Mouse (Mus musculus): Measurements from ENCODE around the gene Per2.
"Not testable (repeated sequence)": the region's sequence is repeated elsewhere in the genome, so short reads cannot be mapped to it uniquely, and the experiment has no call there.

Per2 gene

GRCm38 (mm10) chr1:91459059-91459809, at the start of gene Per2:
Gene Per2 (minus strand): TSS chr1:91459324.
- peak; percentile 96 for DNase-seq (ENCODE audit: low read depth, low spot score)

DNA sequence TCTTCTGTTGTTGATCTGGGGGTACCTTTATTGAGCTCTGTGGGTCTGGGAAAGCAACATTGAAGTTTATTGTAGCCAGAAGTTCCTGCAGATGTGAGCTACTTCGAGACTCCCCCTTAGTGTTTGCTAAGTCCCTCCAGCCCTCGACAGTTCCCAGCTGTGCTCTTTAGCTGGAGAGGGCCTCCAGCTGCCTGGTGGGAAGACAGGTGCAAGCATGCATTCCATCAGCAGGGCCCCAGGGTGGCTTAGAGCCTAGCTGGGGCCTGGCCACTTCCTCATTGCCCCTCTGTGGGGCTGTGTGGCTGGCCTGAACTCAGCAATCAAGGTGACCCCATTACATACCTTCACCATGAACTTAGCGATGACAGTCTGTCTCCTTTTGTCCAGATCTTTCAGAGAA, 45.5 kb upstream of the Per2 start:
- no peak for DNase-seq (ENCODE audit: low read depth, low spot score)

DNA sequence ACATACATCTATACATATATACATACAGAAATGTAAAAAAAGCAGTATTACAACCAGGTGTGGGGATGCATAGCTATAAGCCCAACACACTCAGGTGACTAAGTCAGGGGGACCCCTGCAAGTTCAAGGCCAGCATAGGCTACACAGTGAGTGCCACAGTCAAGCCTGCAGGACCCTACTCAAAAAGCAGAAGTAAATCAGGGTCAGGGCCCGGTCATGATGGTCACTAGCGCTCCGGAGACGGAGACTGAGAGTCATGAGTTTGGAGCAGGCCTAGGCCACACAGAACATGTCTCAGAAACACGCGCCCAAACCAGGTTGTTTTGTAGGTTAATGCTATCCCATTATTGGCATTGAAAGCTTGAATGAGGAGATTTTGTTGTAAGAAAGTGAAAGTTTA, 39.5 kb upstream of the Per2 start:
- DNase-seq (ENCODE audit: low read depth, low spot score) = no peak

DNA sequence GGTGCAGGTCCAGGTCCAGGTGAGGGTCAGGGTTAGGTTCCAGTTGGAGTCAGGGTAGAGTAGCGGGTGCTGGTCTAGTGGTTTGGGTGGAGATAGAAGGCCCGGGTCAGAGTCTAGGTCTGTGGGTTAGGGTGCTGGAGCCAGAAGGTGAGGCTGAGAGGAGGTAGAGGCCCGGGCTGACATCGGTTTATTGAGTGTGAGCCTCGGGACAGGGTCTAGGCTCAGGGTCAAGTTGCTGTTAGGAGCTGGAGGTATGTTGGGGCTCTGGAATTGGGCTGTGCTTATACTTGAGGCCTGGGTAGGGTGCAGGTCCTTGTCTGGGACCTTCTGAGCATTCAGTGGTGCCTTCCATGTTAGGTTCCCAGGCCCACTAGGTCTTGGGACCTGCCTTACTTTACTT, 36.2 kb upstream of the Per2 start:
- no peak for DNase-seq (ENCODE audit: low read depth, low spot score)

- DNase-seq (ENCODE audit: low read depth, low spot score) = peak; percentile 83
Observed at GRCm38 (mm10) chr1:91494457-91495140, 35.5 kb upstream of the Per2 start, which contains the start of gene Traf3ip1. Gene Traf3ip1 (plus strand): TSS chr1:91494647.

DNA sequence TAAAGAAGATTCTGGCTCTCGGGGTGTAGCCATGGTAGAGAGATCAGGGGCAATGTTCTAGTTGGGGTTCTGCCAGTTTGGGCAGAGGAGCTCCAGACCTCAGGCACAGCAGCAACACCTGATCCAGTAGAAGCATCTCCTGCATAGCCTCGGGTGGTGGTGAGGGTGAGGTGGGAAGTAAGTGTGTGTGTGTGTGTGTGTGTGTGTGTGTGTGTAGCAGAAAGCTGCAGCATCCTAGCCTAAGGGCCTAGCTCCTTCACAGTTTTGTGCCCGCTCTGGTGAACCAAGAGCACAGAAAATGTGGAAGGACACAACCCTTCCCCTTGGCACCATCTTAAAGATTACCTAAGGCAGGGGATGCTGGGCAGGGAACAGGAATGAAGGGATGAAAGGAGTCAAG, 34.8 kb upstream of the Per2 start:
- DNase-seq (ENCODE audit: low read depth, low spot score) = no peak

- DNase-seq (ENCODE audit: low read depth, low spot score) = no peak
Observed at GRCm38 (mm10) chr1:91492740-91493139, 33.6 kb upstream of the Per2 start.

GRCm38 (mm10) chr1:91490322-91490721, 31.2 kb upstream of the Per2 start:
- no peak for DNase-seq (ENCODE audit: low read depth, low spot score)

- DNase-seq (ENCODE audit: low read depth, low spot score) = no peak
Observed at GRCm38 (mm10) chr1:91486165-91486564, 27.0 kb upstream of the Per2 start.

- DNase-seq (ENCODE audit: low read depth, low spot score) = no peak
Observed at GRCm38 (mm10) chr1:91485422-91485821, 26.3 kb upstream of the Per2 start.

DNA sequence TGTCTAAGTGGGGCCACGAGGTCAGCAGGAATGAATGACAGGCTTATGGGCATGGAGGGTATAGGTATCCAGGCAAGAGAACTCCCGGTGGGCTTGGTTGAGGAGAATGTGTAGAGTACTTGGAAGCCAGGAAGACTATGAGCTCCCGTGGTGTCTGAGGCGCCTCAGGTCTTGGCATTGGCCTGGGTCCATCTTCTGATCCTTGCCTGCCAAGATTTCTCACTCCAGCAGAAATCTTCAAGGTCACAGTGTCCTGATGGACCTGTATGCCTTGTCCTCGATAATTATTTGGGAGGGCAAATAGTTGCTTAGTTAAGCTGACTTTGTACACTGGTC, 24.9 kb upstream of the Per2 start:
- DNase-seq (ENCODE audit: low read depth, low spot score) = no peak

- DNase-seq (ENCODE audit: low read depth, low spot score) = no peak
Observed at GRCm38 (mm10) chr1:91483304-91484010, 24.3 kb upstream of the Per2 start.

DNA sequence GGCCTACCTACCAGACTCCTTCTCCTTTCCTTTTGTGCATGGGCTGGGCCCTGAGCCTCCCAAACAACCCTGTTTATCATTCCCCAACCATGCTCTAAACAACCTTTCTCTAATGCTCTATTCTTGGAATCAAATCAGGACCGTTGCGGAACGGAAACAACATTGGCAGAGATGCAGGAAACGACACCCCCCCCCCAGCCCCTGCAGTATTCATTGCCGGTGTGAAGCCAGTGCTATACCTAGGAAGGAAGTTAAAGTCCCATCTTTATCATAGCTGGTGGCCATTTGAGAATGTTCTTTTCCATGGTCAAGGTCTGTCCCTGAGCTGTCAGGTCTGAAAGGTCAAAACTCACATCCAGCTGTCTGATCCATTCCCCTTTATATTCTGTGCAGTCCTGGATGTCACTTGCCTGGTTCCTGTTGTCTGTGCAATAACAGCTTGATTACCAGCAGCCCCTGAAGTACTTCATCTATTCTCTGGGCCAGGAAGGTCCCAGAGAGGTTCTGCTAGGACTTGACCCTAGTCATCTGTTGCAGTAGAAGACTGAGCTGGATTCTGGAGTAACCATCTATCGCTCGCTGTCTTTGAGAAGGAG, 23.6 kb upstream of the Per2 start:
- no peak for DNase-seq (ENCODE audit: low read depth, low spot score)

GRCm38 (mm10) chr1:91478958-91479357, 19.8 kb upstream of the Per2 start:
- DNase-seq (ENCODE audit: low read depth, low spot score) = no peak

DNA sequence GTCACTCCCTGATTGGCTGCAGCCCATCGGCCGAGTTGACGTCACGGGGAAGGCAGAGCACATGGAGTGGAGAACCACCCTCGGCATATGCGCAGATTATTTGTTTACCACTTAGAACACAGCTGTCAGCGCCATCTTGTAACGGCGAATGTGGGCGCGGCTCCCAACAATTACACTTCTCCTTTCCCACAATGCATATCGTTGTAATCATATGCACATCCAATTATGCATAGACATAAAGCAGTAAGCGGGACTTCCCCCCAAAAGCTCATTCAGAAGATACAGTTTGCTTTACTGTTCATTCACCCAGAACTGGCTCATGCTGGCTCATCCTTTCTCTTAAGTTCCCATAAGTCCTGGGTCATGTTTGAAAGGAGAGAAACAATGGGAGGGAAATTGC, 19.0 kb upstream of the Per2 start:
- not testable (repeated sequence) for DNase-seq (ENCODE audit: low read depth, low spot score)

DNA sequence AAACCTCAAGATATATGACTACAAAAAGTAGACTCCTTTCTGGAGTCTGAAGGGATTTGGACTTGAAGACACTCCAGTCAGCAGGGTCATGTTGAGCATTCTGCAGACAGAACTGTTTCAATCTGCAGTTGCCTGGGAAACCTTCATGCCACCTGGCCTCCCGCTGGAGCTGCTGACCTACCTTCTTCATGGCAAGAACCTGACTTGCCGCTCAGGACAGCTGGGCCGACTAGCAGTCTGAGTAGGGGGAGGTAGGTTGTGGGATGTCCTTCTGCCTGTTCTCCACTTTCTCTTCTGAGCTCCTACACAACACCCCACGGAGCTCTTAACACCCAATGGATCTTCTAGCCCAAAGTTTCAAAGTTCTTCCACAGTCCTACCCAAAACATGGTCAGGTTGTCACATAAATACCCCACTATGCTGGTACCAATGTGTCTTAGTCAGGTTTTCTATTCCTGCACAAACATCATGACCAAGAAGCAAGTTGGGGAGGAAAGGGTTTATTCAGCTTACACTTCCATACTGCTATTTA, 10.8 kb upstream of the Per2 start:
- no peak for DNase-seq (ENCODE audit: low read depth, low spot score)

GRCm38 (mm10) chr1:91466186-91466585, 7.1 kb upstream of the Per2 start:
- DNase-seq (ENCODE audit: low read depth, low spot score) = no peak

DNA sequence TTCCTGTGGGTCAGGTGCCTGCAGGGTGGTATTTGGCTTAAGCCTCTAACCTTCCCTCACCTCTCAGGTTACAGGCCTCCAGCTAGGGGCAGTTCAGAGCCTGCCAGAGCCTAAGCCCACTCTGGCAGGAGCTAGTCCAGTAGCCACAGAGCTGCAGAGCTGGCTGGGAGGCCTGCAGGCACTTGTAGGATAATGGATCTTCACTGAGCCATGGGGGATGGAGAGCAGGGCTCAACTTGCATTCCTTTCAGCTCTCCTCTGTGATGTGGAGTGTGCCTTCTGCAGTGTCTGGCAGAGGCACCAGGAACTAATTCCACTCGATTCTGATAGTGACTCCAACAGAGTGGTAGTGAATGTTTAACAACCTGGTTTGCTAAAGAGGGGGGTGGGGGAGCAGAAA, 6.1 kb upstream of the Per2 start:
- DNase-seq (ENCODE audit: low read depth, low spot score) = no peak

DNA sequence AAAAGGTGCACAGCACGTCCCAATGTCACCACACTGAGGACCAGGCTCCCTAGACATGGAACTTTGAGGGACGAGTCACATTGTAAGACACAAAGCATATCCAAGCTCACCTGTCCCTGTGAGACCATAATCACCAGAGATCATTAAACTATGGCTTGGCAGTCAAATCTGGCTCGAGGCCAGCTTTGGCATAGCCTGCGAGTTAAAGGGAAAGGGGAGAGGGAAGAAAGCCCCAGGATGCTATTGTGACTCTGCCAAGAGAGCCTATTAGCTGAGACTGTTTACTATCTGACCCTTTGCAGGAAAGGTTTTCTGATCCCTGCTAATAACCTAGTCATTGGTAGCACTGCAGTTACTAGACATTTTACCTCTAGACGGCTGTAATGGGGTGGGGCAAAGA, 5.3 kb upstream of the Per2 start:
- no peak for DNase-seq (ENCODE audit: low read depth, low spot score)

GRCm38 (mm10) chr1:91463336-91463995, 4.3 kb upstream of the Per2 start:
- DNase-seq (ENCODE audit: low read depth, low spot score) = no peak

DNA sequence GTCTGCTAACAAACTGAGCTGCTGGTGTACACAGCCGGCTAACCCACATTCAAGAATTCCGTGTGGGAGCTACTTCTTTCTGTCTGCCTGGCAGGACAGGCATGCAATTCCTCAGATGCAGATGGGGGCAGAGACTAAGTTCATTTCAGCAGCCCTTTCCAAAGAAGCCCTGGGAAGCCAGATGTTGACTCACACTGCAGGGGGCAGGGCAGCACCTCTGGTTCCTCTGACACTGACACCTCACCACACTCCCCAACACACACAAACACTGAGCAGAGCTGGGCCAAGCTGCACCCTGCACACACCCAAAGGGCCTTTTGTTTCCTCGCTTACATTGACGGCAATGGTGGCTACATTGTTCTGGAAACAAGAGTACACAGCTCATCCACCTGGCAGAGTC, 1.4 kb upstream of the Per2 start:
- no peak for DNase-seq (ENCODE audit: low read depth, low spot score)

DNA sequence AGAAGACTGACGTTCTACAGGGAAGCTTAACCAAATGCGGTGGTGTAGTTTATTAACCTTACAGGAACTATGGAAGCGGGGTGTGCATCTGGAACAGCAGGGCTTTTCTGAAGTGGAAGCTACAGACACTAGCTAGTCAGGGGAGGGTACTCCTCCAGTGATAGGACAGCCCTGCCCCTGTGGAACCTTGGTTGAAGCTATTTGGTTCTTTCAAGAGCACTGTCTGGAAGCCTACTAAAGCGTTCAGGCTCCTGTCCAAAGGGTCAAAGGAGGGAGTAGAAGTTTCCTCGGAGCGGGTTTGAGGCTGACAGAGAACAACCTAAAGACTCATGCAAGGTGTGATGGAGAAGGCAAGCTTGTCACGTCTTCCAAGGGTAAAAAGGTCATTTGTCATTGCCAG, 945 bp upstream of the Per2 start:
- DNase-seq (ENCODE audit: low read depth, low spot score) = no peak

All from WW6 (cell line).